Mouse (Mus musculus) cortical plate, adult 2 months (tissue): ENCODE data around the gene Mapk14.

Experiments used
- CTCF ChIP-seq: fragments of 200-500 bp; IDR thresholded peaks from 2 replicates; pipeline ENCODE4 v1.5.1; 2011; ENCODE audit warnings: mild to moderate bottlenecking, control low read depth, low read length; ENCODE audit not compliant: insufficient read depth; ENCODE audit errors: extremely low read depth
- POLR2A ChIP-seq: fragments of 200-500 bp; IDR thresholded peaks from 2 replicates; pipeline ENCODE4 v1.6.1; 2011; ENCODE audit warnings: mild to moderate bottlenecking, low read length, control low read depth; ENCODE audit not compliant: insufficient read depth; ENCODE audit errors: extremely low read depth

DNA sequence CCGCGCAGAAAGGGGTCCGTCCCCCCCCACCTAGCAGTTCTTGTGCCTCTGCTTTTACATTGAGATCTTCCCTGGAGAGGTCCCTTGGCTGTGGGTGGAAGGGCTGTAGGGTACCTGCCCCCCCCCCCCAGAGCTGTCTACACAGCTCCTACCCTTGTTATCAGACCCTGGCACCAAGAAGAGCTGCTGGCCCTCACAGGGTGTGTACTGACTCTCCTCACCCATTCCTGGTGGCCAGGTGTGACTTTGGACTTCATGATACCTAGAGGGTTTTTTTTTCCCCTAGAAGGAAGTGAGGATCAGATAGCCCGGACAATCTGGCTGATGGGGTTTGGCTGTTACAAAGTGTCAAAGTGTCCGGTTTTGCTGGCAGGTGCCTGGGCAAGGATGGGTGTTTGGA lies 80.2 kb downstream of the Mapk14 start:
- TF ChIP-seq CTCF, result no peak
- no peak for TF ChIP-seq POLR2A
